Mouse (Mus musculus) right cerebral cortex, postnatal 14 days (tissue): ENCODE data around the gene Rasal3.

Experiments used
- DNase-seq: peaks from one replicate; pipeline ENCODE4 v3.0.0; 2022

Rasal3 gene

DNA sequence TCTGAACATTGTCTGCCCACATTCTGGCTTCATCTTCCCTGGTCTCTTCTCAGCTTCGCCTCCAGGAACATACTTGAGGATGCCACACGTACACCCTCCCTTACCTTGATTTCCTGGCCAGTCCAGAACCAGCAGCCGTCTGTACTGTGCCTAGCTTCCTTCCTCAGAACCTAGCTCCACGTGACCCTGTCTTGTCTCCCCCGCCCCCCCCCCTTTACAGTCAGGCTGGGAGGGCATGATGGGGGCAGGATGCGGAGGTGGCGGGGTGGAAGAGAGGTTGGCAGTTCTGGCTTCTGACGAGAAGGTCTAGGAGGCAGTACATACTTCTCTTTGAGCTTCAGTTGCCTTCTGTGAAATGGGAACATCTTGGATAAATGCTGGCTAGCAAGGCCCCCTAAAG, at the start of gene Rasal3:
Rasal3 (minus strand) TSS at position 167 of the 400 bp plus-strand sequence.
- no peak for DNase-seq

DNA sequence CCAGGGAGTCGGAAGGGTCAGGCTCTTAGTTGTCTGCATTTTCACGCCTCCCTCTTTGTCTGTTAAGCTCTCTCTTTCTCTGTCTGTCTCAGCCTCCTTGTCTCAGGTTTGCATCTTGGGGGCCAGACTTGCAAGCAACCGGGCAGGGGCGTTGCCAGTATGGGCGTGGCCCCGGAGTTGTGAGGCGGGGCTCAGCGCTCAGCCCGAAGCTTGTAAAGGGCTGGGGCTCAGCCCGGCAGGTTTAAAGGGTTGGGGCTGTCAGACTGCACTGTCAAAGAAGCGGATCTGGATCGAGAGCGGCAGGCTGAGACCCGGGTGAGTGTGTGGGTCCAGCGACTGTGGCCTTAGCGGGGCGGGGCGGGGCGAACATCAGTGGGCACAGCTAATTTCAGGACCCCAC, 49.1 kb upstream of the Rasal3 start, which contains the start of gene Cyp4f39:
Cyp4f39 (plus strand) TSS at position 242 of the 400 bp plus-strand sequence.
- no peak for DNase-seq

DNA sequence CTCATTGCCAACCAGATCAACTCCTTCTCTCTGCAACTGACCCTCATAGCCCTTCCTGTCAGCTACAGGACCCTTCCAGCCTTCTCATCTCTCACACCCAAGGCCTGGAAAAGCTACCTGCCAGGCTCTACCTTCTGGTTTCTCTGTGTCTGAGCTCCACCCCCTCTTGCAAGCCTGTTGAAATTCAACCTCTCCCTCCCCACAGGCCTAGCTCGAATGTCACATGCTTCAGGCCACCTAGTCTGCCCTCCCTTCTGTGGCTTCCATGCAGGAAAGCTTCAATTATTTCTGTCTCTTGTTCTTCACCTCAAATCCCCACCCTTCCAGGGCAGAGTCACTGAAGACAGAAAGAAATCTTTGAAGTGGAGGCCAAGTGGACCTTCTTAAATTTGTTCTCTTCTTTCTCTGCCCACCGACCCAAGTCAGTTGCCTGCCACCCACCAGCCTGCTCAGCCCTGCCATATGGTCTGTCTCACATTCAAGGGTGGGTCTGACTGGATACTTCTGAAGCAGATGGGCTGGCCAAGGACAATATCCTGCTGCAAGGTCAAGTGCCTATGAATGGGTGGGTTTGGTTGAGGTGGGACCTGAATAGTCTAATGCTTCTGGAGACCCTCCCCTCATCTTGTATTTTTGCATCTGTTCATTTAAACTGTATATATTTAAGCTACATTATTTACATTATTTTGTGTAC, 47.6 kb upstream of the Rasal3 start:
- no peak for DNase-seq

DNA sequence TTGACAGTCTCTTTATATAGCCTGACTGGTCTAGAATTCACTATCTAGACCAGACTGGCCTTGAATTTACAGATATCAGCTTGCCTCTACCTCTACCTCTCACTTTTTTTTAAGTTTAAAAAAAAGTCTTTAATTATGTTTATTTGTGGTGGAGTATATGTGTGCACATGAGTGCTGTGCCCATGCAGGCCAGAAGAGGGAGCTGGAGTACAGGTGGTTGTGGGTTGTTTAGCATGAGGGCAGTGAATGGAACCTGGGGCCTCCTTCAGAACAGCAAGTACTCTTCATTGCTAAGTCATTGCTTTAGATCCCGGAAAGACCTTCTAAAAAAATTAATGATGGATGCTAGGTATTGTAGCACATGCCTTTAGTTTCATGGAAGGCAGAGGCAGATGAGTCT, 45.7 kb upstream of the Rasal3 start:
- no peak for DNase-seq

DNA sequence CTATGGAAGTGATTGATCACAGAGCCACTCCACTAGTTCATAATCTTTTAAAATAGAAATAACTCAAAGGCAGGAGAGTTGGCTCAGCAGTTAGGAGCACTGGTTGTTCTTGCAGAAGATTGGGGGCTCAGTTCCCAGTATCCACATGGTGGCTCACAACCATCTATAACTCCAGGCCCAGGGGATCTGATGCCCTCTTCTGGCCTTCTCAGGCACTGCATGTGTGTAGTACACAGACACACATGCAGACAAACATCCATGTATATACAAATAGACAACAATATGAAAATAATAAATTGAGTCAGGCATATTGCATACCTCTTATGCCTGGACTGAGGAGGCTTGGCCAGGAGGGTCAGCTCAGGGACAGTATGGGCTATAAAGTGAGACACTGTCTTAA, 43.8 kb upstream of the Rasal3 start:
- DNase-seq, result no peak

DNA sequence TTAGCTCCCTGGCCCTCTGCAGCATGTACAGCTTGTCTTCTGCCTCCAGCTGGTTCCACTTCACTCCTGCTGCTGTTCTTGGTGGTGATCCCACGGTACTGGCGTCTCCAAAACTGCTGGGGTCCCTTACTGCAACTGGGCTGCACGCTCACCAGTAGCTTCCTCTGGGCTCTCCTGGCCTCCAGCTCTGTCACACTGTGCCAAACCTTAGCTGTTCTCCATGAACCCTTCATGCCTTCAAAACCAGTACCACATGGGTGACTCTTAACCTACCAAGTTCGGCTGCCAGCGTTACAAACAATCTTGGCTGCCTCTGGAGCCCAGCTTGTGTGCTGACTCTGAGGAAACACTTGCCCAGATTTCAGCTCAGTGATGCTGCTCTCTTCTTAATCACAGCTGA, 41.6 kb upstream of the Rasal3 start:
- DNase-seq, result no peak

DNA sequence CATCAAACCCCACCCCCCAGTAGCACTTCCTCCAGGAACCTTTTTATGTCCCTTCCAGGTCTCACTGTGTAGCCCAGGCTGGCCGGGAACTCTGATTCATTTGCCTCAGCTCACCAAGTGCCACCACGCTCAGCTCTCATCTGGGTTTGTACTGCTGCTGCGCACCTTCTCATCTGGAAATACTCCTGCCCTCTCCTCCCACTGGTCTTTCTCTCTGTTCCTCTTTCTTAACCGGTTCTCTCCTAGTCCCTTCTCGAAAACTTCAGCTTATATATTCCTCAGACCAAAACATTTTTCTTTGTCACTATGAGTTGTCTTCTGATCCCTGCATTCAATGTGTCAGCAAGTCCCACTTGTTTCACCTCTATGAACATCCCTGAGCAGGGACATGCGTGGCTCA, 39.9 kb upstream of the Rasal3 start:
- DNase-seq, result no peak

DNA sequence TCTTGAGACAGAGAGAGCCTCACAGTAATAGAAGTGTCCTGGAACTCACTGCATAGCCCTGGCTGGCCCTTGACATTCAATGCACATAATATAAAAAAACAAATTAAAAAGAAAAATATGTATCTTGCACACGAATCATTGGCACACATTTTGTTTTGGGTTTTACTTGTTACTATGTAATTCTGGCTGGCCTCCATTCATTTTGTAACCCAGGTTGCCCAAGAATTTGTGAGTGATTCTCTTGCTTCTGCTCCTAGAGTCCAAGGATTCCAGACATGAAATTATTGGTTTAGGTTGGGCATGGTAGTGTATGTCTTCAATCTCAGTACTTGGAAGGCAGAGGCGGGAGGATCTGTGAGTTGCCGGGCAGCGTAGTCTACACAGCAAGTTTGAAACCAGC, 33.7 kb upstream of the Rasal3 start:
- DNase-seq, result no peak

DNA sequence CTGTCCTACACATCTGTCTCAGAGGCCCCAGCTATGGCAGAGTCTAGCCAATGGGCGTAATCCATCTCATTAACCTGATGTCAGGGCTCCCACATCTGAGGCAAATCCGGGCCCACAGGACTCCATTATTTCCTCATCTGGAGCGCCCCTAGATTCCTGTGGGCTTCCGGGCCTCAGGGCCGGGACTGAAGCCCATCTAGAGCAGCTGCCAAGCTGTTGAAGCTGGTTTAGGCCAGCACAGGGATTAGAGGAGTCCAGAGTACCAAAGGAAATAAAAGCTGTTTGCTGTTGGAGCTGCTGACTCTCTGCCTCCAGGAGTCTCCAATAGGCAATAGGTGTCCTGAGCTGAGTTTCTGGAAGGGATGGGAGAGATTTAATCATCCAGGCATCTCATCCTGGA, 31.8 kb upstream of the Rasal3 start:
- no peak for DNase-seq

DNA sequence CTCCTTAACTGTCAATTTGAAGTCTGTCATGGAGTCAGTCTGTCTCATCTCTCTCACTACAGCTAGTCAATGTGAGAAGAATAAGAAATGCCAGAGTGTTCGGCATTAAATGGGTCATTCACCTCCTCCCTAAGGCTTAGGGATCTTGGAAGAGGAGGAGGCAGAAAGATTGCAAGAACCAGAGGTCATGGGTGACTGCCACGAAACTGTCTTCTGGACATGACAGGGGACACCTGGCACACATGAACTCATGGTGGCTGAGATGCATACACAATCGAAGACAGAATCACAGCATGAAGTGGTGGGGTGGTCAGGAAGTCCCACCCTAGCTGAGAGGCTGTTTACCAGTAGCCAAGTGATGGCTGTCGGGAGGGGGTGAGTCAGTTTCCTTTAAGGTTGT, 30.9 kb upstream of the Rasal3 start:
- no peak for DNase-seq

DNA sequence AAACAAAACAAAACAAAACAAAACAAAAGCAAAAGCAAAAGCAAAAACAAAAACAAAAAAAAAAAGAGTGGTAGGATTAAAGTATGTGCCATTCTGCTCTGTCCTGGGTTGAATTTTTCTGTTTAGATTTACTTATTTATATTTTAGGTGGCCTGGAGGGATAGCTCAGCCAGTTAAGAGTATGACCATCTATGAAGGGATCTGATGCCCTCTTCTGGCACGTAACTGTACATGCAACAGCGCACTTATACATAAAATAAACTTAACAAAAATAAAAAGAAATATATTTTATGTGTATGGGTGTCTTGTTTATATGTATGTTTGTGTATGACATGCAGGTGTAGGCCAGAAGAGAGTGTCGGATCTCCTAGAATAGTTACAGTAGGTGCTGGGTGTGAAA, 28.6 kb upstream of the Rasal3 start:
- no peak for DNase-seq

DNA sequence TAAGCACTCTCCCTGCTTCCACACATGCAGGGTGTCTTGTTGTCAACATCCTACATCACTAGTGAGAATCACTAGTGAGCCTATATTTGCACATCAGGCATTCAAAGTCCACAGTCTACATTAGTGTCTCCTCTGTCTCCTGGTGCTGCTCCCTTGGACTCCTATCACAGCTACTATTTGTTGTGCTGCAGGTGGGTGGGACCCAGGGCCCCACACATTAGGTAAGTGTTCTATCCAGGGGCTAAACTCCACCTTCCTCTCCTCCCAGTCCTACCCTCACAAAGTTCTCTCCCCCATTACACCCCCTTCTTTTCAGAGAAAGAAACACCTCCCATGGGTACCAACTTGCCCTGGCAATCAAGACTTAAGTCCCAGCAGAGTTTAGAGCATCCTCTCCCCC, 23.2 kb upstream of the Rasal3 start:
- no peak for DNase-seq

DNA sequence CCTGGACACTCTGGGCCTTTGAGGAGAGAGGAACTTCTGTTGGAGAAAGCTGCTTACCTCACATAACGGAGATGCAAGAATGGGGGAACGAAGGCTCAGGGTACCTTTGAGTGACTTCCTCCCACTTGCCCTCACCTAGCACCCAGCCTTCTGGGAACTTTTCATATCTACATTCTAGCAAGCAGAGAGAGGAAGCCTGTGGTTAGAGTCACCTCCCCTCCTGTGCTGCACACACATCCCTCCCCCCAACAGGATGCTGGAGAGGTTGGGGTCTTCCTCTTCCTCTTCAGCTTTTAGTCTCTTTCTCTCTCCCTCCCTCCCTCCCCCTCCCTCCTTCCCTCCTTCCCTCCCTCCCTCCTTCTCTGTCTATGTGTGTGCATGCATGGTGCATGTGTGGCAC, 20.7 kb upstream of the Rasal3 start, which contains the start of gene Pglyrp2:
Pglyrp2 (minus strand) TSS at position 134 of the 400 bp plus-strand sequence.
- DNase-seq, result no peak

DNA sequence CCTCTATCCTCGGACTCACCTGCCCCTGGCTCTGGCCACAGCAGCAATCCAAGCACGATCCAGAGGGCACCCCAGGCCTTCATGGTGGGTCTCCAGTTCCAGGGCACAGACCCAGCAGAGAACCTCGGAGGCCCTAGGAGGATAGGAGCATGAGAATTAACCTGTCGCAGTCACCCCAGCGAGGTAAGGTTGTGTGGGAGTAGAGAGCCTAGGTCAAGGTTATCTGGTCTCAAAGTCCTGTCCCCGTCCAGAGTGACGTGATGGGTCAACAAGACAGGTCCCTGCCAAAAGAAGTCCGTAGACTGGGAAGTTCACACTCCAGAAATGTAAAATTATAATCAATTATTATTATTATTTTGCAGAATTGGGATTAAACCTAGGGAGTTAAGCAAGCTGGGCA, 17.4 kb upstream of the Rasal3 start:
- DNase-seq, result no peak

DNA sequence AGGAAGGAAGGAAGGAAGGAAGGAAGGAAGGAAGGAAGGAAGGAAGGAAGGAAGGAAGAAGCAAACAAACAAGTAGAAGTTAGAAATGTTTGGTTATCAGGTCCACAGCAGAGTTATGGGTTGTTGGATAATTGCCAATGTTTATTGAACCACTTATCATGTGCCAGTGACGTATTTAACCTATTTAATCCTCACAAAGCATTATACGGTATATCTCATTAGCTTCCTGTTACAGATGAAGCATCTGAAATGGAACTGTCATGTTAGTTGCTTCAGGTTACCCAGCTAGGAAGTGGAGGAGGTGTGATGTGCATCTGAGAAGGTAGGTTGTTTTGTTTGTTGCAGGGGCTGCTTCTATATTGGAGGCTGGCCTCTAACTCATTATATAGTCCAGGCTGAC, 16.6 kb upstream of the Rasal3 start:
- DNase-seq, result no peak

DNA sequence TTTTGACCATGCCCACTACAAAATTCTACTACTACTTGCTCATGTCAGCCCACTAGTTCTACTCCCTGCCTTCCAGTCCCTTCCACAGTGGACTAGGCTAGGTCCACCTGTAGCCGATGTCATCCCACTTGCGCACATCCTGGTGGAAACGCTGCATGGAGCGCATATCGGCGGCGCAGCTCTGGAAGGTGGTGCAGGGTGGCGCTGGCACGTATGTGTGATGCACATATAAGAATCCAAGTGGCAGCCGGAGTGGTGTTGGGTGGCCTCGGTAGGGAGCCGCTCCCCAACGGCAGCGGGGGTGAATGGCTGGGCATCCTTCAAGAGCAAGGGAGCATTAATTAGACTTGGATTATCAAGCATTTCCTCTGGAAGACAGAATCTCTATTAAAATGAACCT, 13.4 kb upstream of the Rasal3 start:
- DNase-seq, result no peak

DNA sequence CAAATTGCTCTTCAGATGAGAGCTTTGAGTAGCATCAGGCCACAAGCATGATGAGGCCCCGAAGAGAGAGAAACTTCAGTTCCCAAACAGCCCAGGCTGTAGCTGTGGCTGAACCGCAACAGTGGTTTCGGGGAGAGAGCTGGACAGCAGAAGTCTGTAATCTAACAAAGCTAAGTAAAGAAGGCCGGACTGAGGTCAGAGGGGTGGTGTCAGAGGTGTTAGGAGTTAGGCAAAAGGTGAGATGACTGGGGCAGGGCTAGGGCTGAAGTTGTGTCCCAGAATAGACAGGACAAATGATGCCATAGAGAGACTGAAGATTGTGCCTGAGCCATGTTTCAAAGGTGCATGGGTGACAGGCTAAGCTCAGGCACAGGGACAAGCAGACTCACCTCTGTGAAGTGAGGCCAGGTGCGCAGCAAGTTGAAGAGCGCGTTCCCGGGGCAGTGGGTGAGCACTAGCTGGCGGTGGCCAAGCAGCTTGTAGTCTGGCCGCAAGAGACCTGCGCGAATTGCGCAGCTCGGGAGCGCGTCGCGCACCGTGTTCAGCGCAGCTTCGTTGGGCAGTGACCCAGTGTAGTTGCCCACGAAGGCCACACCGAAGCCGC, 12.1 kb upstream of the Rasal3 start:
- no peak for DNase-seq

DNA sequence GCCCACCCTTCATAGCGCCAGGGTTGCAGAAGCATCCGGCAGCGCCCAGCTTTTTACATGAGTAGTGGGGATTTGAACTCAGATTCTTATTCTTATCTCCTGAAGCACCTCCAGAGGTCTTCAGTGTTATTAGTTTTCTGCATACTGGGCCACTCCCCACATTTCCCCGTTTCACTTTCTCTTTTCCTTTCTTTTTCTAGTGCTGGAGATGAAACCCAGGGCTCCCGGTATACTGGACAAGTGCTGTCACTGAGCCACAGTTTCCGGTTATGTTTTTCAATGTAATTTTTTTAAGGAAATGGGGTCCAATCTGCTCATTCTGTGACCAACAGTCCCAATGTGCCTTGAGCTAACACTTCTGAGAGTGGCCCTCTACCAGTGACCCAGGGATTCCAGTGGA, 8.5 kb upstream of the Rasal3 start:
- no peak for DNase-seq

DNA sequence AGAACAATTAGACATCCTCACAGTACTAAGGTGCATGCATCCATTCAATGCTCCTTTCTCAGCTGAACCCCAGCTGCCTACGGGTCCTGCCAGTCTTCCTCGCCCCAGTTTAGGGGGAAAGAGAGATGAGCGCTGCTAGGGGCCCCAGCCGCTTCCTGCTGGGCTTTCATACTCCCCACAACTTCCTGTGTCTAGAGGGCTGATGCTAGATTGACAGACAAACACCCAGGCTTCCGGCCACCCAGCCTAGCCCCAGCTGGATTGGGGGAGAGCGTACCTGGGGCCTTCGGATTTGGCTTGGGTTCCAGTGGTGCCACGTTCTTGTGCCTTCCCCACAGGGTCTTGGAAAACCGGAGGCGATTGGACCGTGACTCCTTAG, 615 bp downstream of the Rasal3 start:
- no peak for DNase-seq

DNA sequence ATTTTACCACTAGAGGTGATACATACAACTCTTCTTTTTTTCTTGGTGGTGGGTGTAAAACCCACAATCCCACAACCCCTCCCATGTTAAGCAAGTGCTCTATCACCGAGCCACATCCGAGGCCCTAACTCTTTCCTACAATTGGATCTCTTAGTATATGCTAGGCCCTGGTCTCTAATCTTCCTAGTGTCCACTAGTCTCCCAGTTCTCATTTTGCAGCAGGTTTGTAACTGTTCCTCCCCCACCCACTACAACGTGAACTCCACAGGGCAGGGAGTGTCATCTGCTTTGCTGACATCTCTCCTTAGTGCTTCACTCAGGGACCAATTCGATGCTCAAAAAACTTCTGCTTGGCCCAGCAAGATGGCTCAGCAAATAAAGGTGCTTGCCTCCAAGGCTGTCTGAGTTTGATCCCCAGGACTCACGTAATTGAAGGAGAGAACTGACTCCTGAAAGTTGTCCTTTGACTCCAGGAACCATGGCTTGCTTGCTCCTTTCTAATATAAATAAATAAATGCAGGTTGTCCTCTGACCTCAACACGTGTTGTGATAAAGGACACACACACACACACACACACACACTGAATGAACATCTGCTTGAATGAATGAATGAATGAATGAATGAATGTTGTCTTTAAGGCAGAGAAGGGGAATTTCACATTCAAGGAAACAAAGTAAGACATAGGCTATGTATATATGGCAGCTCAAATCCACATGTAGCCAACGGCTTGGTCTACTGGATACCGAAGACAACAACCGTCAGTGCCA, 1.2 kb downstream of the Rasal3 start:
- no peak for DNase-seq

DNA sequence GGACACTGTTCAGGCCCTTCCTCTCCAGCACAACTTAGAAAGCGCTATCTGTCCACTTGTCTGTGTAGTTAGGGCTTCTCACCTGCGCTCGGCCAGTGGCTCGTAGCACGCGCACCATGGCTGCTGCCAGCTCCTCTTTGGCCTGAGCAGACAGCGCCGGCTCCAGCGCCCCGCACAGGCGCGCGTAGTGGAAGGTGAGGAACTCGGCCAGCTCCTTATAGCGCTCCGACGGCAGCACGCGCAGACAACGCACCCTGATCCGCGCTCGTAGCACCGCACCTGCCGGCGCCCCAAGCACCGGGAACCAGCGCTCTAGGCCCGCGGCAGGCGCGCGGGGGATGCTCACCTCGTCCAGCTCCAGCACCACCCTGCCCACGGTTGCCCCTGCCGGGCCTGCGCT, 7.1 kb downstream of the Rasal3 start:
- DNase-seq, result no peak

DNA sequence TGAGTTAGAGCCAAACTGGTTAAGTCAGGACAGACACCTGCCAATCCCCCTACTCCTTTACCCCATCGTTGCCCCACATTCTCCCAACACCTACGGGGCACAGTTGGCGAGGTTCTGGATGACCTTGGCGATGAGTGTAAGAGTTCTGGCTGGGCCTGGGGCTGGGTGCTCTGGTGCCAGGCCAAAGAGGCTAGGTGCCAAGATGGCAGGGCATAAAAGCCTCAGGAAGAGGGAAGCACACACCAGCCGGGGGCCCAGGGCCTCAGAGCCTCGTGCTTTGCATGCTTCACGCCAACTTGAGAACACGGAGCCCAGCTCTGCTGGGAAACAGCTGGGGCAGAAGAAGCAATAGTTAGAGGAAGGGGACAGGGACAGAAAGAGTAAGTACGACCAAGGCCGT, 9.4 kb downstream of the Rasal3 start:
- no peak for DNase-seq

DNA sequence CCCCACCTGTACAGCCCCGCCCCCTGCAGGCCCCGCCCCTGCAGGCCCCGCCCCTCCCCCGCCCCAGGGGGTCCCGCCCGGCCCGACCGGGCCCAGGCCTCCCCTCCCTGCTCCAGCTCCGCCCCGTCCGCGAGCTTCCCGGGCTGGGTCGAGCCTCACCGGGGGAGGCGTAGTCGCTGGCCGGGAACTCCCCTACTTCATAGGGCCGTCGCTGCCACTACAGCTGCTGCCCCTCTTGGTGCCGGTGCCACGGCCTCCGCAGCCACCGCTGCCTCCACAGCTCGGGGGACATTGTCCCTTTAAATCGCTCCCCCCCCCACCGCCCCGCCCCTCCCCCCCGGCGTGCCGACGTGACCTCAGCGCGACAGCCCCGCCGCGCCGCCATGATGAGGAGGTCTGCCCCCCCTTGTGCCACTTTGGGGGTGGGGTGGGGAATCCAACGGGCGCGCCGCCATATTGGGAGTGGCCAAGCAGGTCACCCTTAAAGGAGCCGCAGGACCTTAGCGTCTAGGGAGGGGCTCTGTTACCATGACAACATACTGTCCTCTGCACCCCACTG, 14.2 kb downstream of the Rasal3 start, which contains the start of gene Wiz:
Wiz (minus strand) TSS at position 339 of the 559 bp plus-strand sequence.
- DNase-seq, result peak; percentile 97
